Mouse (Mus musculus) embryonic facial prominence, embryonic 15.5 days (tissue): ENCODE results near the gene Cwc25. TPM values are rescaled to one million over a fixed set of nuclear protein-coding genes. Genes with fewer than 3 reads are reported as not detected.
"Not testable (repeated sequence)": the region's sequence is repeated elsewhere in the genome, so short reads cannot be mapped to it uniquely, and the experiment has no call there.

Source experiments
- ATAC-seq: fragments of 200-750 bp; cut with Nextera tagmentation; 2 replicates; pipeline ENCODE4 v1.8.0; 2017; ENCODE audit warnings: low read depth, moderate TSS enrichment; ENCODE audit not compliant: insufficient number of reproducible peaks, low FRiP score, low TSS enrichment
- H3K27ac ChIP-seq: fragments of 300-500 bp; sonication (generic); replicated peaks from 2 replicates; pipeline ENCODE4 v1.5.1; 2015; ENCODE audit warnings: mild to moderate bottlenecking, inconsistent platforms
- H3K27me3 ChIP-seq: fragments of 300-500 bp; sonication (generic); 2 replicates; pipeline ENCODE4 v1.6.1; 2015; ENCODE audit warnings: inconsistent platforms
- H3K36me3 ChIP-seq: fragments of 300-500 bp; sonication (generic); 2 replicates; pipeline ENCODE4 v1.6.1; 2015; ENCODE audit warnings: mild to moderate bottlenecking, inconsistent platforms
- H3K4me1 ChIP-seq: fragments of 300-500 bp; sonication (generic); 2 replicates; pipeline ENCODE4 v1.6.1; 2015; ENCODE audit warnings: inconsistent platforms
- H3K4me2 ChIP-seq: fragments of 300-500 bp; sonication (generic); replicated peaks from 2 replicates; pipeline ENCODE4 v1.6.1; 2015; ENCODE audit warnings: mild to moderate bottlenecking, inconsistent platforms
- H3K4me3 ChIP-seq: fragments of 300-500 bp; sonication (generic); replicated peaks from 2 replicates; pipeline ENCODE4 v1.5.1; 2015; ENCODE audit warnings: mild to moderate bottlenecking, inconsistent platforms
- H3K9ac ChIP-seq: fragments of 300-500 bp; sonication (generic); 2 replicates; pipeline ENCODE4 v1.6.1; 2015; ENCODE audit warnings: inconsistent platforms
- H3K9me3 ChIP-seq: fragments of 300-500 bp; sonication (generic); replicated peaks from 2 replicates; pipeline ENCODE4 v1.6.1; 2016; ENCODE audit warnings: inconsistent platforms
- WGBS: fragments of 180-500 bp; shearing (Covaris S2); methylation state at CpG from one replicate; pipeline ENCODE4 v1.1.7; 2015; 5-methylcytosine and 5-hydroxymethylcytosine counted together
- polyA plus RNA-seq: library from polyadenylated mRNA; unstranded; fragments of >200 nt; fragmentation: Nextera tagmentation; extraction: Ambion mirVana; gene quantifications from 2 replicates; pipeline ENCODE4 v1.2.1, GENCODE M21; 2015

Gene Cwc25
- polyA plus RNA-seq, 1 experiment from 2014 or later = 20.7 TPM

DNA sequence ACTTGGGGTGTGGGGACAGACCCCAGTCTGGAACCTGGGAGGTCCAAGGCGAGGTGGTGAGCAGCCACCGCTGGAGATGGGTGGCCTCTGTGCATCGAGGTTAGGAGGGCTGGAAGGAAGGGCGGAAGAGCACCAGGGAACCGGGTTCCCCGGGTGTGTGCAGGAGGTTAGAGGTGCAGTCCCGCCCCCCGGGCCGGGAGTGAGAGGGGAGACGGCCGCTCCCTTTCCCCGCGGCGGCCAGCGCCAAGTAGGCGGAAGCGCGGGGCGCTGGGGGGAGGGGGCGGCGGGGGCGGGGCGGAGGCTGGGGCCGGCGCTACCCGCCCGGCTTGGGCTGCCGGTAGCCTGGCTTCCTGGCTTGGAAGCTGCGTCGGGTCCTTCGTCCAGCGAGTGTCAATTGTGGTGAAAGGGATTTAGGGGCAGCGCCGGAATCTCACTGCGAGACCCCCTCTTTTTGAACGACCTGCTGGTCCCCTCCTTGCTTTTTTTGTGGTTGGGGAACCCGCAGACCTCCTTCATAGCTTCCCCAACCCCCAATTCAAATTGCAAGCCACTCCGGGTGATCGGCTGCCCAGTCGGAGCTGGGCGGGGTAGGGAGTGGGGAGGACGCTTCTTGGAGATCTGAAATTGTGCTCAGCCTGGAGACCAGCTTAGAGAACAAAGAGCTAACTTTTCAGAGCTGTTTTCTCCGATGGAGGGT, 33.8 kb upstream of the Cwc25 start:
- Histone ChIP-seq H3K27me3 (no peaks in the 10 kb centered on the region), H3K9ac (peak overlapping the region; percentile 87), H3K4me2 (peak overlapping the region; percentile 64), H3K36me3 (no peaks in the 10 kb centered on the region), H3K4me1 (peaks cover 50% of the 10 kb centered on the region), H3K9me3 (no peaks in the 10 kb centered on the region), H3K4me3 (peak overlapping the region; percentile 94), H3K27ac (peak overlapping the region; percentile 98)
- WGBS = 0% methylated on average over 29 of the region's 43 CpGs
- peak; percentile 68 for ATAC-seq

DNA sequence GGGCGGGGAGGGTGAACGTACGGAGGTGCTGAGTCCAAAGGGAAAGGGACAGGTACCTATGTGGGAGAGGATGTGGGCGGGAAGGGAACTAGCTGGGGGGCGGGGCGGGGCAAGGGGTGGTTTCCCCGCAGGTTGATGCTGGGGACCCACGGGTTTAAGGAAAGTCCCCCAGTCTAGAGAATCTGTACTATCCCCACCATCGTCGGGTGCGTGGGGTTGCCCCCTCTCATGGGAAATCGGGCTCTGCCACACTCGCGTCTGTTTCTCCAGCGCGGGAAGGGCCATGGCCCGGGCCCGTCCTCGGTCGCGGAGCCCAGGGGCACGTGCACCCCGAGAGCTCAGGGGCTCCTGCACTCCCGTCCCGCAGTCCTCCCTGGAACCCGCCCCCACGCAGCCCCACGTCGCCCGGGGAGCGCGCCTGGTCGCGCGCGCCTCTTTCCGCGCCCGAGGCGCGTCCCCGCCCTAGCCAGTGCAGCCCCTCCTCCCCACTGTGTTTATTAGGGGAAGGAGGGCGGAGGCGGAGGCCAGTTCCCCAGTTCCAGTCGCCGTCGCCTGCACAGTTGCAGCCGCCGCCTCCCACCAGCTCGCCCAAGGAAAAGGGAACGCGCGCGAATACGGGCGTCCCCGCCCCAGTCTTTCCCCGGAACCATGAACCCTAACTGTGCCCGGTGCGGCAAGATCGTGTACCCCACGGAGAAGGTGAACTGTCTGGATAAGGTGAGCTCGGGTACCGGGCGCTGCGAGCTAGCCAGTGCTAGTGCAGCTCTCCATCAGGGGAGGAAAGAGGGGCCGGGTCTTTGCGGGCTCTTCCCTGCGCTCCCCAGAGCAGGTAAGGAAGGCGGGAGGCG, 33.0 kb upstream of the Cwc25 start:
- Histone ChIP-seq H3K4me3 (peak overlapping the region; percentile 94), H3K4me2 (peak overlapping the region; percentile 64), H3K4me1 (peaks cover 42% of the 10 kb centered on the region), H3K27me3 (no peaks in the 10 kb centered on the region), H3K36me3 (no peaks in the 10 kb centered on the region), H3K9ac (peak overlapping the region; percentile 87), H3K27ac (peak overlapping the region; percentile 98), H3K9me3 (no peaks in the 10 kb centered on the region)
- WGBS = under 1% methylated on average over 70 of the region's 71 CpGs
- ATAC-seq = peak; percentile 84

DNA sequence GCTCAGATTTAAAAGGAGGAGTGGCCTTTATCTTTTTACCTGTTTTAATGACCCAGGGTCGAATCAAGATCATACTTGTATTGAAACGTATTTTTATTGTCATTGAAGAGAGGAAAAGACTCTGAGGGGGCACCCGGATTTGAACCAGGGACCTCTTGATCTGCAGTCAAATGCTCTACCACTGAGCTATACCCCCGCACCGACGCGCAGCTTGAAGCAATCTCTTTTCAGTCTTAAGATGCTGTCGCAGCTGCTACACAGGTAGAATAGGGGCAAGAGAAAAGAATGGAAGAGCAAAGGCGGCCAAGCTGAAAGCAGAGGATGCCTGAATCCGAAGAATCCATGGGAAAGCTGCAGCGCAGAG, 32.4 kb upstream of the Cwc25 start, which contains the start of gene Lasp1:
Gene Lasp1, plus strand, starts transcription at position 219 of the 364 bp plus-strand sequence.
- peak within 1 kb of the TSS; percentile 87 for H3K9ac ChIP-seq
- H3K27ac ChIP-seq = peak within 1 kb of the TSS; percentile 98
- under 1% methylated on average over 11 of the region's 11 CpGs for WGBS
- H3K4me1 ChIP-seq = peaks cover 36% of the 10 kb centered on the region
- no peaks in the 10 kb centered on the region for H3K36me3 ChIP-seq
- ATAC-seq = peak; percentile 44; the same call in 1 of the 2 replicates
- no peaks in the 10 kb centered on the region for H3K27me3 ChIP-seq
- H3K4me3 ChIP-seq = peak within 1 kb of the TSS; percentile 94
- H3K9me3 ChIP-seq = no peaks in the 10 kb centered on the region
- peak within 1 kb of the TSS; percentile 64 for H3K4me2 ChIP-seq

DNA sequence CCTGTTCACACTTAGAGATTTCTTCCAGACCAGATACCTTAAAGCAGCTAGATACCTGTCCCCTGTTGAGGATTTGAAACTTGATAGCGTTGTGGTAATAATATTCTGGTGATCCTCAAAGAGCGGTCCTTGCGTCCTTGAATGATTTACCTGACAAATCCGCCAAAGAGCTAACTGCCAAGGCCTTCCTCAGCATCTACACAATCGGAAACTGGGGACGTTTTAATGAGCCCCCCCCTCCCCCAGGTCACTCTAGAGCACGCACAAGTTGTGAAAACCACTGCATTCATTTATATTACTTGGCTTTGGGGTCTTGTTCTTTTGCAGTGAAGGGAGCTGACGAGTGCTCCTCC, 31.7 kb upstream of the Cwc25 start:
- Histone ChIP-seq H3K4me2 (peak overlapping the region; percentile 64), H3K4me3 (peak overlapping the region; percentile 94), H3K4me1 (peaks cover 34% of the 10 kb centered on the region), H3K36me3 (no peaks in the 10 kb centered on the region), H3K9me3 (no peaks in the 10 kb centered on the region), H3K27me3 (no peaks in the 10 kb centered on the region), H3K27ac (peak overlapping the region; percentile 98; the same call in 1 of the 2 replicates), H3K9ac (no peak overlapping the region)
- ATAC-seq = no peak
- 31% methylated on average over 8 of the region's 8 CpGs for WGBS

DNA sequence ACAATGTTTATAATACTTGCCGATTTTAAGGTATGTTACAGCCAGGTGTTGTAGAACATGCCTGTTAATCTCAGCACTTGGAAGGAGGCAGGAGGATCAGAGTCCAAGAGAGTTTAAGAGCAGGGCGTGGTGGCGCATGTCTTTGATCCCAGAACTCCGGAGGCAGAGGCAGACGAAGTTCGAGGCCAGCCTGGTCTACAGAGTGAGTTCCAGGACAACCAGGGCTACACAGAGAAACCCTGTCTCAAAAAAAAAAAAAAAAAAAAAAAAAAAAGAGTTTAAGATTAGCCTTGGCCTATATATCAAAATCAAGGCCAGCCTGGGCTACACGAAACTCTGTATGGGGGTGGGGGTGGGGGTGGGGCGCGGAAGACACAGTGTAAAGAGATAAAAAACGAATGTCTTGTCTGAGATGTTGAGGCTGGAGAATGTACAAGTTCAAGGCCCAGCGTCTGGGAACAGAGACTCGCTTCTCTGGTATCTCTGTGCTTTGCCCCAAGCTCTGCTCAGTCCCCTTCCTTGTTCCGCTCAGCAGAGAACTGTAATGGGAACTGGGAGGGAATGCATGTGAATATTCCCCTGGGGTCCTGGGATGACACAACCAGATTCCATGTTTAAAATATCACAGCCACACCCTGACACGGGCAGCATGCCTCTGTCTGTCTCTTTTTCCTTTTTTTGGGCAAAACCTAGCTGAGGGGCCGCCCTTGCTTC, 31.2 kb upstream of the Cwc25 start:
- peaks cover 31% of the 10 kb centered on the region for H3K4me1 ChIP-seq
- ATAC-seq = no peak
- no peaks in the 10 kb centered on the region for H3K27me3 ChIP-seq
- peak overlapping the region; percentile 64 for H3K4me2 ChIP-seq
- no peak overlapping the region; the same call in 1 of the 2 replicates for H3K4me3 ChIP-seq
- no peaks in the 10 kb centered on the region for H3K9me3 ChIP-seq
- no peak overlapping the region for H3K9ac ChIP-seq
- H3K27ac ChIP-seq = peak overlapping the region; percentile 98; the same call in 1 of the 2 replicates
- 46% methylated on average over 15 of the region's 15 CpGs for WGBS
- no peaks in the 10 kb centered on the region for H3K36me3 ChIP-seq

DNA sequence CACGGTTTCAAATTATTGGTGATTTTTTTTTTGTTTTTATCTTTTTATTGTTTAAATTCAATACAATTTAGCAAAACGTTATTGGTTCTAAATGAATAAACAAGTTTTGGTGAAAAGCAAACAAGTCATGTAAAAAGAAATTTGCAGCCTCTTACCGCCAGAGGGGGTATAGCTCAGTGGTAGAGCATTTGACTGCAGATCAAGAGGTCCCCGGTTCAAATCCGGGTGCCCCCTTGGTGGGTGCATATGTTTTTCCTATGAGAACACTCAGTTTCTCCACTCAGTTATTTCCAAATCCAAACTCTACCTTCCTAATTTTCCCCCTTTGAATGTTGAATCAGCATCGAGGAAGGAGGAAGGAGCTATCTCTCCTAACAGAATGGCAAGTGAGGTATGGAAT, 30.6 kb upstream of the Cwc25 start:
- no peaks in the 10 kb centered on the region for H3K27me3 ChIP-seq
- peaks cover 25% of the 10 kb centered on the region for H3K4me1 ChIP-seq
- H3K9ac ChIP-seq = no peak overlapping the region
- H3K4me2 ChIP-seq = no peak overlapping the region
- H3K9me3 ChIP-seq = no peaks in the 10 kb centered on the region
- 4% methylated on average over 6 of the region's 6 CpGs for WGBS
- no peak for ATAC-seq
- no peaks in the 10 kb centered on the region for H3K36me3 ChIP-seq
- H3K27ac ChIP-seq = no peak overlapping the region
- no peak overlapping the region for H3K4me3 ChIP-seq

DNA sequence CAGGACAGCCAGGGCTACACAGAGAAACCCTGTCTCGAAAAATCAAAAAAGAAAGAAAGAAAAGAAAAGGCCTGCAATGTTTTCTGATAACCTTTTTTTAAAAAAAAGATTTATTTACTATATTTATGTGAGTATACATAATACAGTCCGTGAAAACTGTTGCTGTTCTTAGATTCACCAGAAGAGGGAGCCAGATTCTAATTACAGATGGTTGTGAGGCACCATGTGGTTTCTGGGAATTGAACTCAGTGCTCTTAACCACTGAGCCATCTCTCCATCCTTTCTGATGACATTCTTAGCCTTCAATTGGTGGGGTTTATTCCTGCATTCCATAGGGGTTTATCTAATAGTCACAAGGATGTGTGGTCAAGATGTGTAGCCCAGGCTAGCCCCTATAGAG, 26.8 kb upstream of the Cwc25 start:
- Histone ChIP-seq H3K4me3 (no peak overlapping the region), H3K27ac (no peak overlapping the region), H3K4me1 (peaks cover 6% of the 10 kb centered on the region), H3K27me3 (no peaks in the 10 kb centered on the region), H3K9ac (no peak overlapping the region), H3K4me2 (no peak overlapping the region), H3K9me3 (no peaks in the 10 kb centered on the region), H3K36me3 (no peaks in the 10 kb centered on the region)
- 3% methylated on average over 2 of the region's 2 CpGs for WGBS
- no peak for ATAC-seq

DNA sequence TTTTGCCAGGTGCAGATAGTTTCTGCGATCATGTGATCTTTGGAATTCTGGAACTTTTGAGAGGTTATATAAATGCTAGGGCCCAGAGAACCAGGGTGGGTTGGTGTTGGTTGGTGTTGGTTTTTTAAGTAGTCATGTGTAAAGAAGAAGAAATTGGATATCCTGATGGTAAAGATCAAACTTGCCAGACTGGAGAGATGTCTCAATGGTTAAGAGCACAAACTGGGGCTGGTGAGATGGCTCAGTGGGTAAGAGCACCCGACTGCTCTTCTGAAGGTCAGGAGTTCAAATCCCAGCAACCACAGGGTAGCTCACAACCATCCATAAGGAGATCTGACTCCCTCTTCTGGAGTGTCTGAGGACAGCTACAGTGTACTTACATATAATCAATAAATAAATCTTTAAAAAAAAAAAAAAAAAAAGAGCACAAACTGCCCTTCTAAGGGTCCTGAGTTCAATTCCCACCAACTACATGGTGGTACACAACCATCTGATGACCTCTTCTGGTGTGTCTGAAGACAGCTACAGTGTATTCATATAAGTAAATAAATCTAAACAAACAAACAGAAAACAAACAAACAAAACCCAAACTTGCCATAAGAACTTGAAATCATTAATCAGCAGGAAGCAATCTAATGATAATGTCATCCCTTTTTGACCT, 24.6 kb upstream of the Cwc25 start:
- H3K9me3 ChIP-seq, H3K27me3 ChIP-seq, H3K4me2 ChIP-seq, H3K9ac ChIP-seq, ATAC-seq, H3K36me3 ChIP-seq, H3K4me3 ChIP-seq, H3K4me1 ChIP-seq, H3K27ac ChIP-seq: not testable (repeated sequence)
- 65% methylated on average over 2 of the region's 2 CpGs for WGBS

DNA sequence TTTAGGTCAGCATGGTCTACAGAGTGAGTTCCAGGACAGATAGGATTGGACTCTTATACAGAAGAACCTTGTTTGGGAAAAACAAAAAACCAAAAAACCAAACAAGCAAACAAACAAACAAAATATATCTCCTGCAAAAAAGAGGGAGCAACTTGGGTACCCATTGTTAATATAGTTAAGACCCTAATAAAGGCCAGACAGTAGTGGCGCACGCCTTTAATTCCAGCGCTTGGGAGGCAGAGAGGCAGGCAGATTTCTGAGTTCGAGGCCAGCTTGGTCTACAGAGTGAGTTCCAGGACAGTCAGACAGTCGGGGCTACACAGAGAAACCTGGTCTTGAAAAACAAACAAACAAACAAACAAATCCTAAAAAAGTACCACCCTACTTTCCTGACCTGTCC, 23.4 kb upstream of the Cwc25 start:
- Histone ChIP-seq H3K4me2 (no peak overlapping the region), H3K36me3 (no peaks in the 10 kb centered on the region), H3K4me3 (no peak overlapping the region), H3K9me3 (no peaks in the 10 kb centered on the region), H3K27me3 (no peaks in the 10 kb centered on the region), H3K9ac (no peak overlapping the region), H3K4me1 (no peaks in the 10 kb centered on the region), H3K27ac (no peak overlapping the region)
- ATAC-seq = no peak
- WGBS = 85% methylated on average over 5 of the region's 5 CpGs

DNA sequence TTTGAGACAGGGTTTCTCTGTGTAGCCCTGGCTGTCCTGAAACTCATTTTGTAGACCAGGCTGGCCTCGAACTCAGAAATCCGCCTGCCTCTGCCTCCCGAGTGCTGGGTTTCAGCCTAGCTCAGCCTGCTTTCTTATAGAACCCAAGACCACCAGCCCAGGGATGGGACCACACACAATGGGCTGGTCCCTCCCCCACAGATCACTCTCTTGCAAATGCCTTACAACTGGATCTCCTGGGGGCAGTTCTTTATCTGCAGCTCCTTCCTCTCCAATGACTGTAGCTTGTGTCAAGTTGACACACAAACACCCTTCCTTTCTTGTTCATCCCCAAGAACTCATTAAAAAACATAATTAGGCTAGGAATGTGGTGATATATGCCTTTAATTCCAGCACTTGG, 21.6 kb upstream of the Cwc25 start:
- H3K9me3 ChIP-seq = no peaks in the 10 kb centered on the region
- H3K4me1 ChIP-seq = peaks cover 3% of the 10 kb centered on the region; the same call in 1 of the 2 replicates
- no peak overlapping the region for H3K27ac ChIP-seq
- H3K4me3 ChIP-seq = no peak overlapping the region
- no peak overlapping the region for H3K4me2 ChIP-seq
- WGBS = 83% methylated on average over 3 of the region's 3 CpGs
- H3K9ac ChIP-seq = no peak overlapping the region
- no peak for ATAC-seq
- H3K36me3 ChIP-seq = no peaks in the 10 kb centered on the region
- H3K27me3 ChIP-seq = no peaks in the 10 kb centered on the region

DNA sequence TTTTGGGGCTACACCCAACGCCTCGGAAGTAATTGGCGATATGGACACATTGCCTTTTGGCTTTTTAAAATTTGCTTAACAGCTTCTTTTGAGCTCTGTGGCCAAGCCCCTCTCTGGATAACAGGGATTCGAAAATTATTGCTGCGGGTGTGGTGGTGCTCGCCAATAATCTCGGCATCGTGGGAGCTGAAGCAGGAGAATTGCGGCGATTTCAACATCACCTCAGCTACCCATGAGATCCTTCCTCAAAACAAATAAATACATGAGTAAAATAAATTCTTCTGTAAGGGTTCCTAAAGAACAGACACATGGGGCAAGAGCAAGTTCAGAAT, 16.2 kb upstream of the Cwc25 start:
- H3K9ac ChIP-seq = peak overlapping the region; percentile 69
- H3K27me3 ChIP-seq = no peaks in the 10 kb centered on the region
- no peaks in the 10 kb centered on the region for H3K9me3 ChIP-seq
- peaks cover 31% of the 10 kb centered on the region for H3K36me3 ChIP-seq
- peak overlapping the region; percentile 58 for H3K4me2 ChIP-seq
- peak overlapping the region; percentile 96 for H3K27ac ChIP-seq
- 0% methylated on average over 10 of the region's 10 CpGs for WGBS
- ATAC-seq = peak; percentile 56
- H3K4me3 ChIP-seq = peak overlapping the region; percentile 96
- H3K4me1 ChIP-seq = peaks cover 22% of the 10 kb centered on the region
